Mouse (Mus musculus): ENCODE measurements around the gene Gm49711.

The Gm49711 gene

DNA sequence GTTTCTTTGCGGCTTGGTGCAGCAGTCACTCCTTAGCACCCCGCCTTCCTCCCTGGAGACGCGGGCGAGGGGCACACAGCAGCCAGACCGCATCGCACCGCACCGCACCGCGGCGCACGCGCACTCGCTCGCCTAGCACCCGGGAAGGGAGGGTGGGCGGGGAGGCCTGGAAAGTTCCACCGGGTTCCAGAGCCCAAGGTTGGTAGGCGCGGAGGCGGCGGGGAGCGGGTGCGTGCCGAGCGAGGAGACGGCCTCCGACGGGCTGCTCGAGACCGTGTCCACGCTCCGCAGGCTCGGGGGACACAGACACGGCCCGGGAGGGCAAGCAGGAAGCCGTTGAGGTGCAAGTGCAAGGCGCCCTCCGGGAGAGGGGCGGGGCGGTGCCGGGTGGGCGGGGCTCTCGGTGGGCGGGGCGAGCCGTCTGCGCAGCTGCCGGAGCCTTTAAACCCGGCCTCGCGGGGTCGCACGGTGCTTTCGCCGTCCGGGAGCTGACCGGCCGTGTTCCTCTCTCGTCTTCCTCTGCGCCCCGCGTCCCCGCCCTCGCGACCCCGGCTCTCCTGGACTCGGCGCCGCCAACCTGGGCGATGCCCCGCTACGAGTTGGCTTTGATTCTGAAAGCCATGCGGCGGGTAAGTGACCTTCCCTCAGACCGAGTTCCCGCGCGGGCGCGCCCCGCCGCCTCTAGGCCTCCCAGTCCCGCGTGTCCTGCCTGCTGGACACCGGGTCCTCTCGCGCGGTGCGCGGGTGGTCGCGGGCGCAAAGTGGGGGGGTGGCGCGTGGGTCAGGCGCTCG lies at the start of gene Gm49711, which contains the start of the genes Mrps6 and Slc5a3:
TSS of gene Gm49711 (plus strand) at position 465 of the 792 bp plus-strand sequence.
TSS of gene Mrps6 (plus strand) at position 419 of the 792 bp plus-strand sequence.
TSS of gene Slc5a3 (plus strand) at position 471 of the 792 bp plus-strand sequence.
- DNase-seq (ENCODE audit: low read depth, low spot score) = peak; percentile 57

DNA sequence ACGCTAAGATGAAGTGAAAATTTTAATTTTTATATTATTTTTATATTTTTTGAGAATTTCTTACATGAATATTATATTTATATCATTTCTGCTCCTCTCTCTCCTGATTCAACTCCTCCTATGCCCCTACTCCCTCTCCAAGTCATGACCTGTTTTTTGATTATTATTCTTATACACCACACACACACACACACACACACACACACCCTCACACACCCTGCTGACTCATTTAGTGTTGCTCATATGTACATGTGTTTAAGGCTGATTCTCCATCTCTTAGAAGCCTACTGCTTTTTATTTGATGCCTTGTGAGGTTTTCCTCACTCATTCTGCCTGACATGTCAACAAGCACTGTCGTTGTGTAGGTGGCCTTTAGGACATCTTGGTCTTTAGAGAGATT lies 48.5 kb upstream of the Gm49711 start:
- no peak for DNase-seq (ENCODE audit: low read depth, low spot score)

DNA sequence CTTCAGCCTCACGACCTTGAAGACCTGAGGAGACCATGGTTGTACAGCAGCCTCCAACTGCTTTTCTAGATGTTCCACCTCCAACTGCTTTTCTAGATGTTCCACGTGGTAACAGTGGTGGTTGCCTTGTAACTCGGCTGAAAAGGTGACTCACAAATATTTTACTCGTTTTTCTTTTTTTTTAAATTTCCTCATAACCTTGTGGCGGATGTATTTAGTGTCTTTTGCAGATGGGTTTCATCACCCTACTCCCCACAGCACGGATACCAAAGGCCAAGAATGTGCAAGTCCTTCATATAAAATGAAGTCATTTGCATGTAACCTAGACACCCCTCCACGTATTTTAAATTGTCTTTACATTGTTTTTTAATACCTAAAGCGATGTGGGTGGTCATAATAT lies 41.3 kb upstream of the Gm49711 start:
- DNase-seq (ENCODE audit: low read depth, low spot score) = no peak

DNA sequence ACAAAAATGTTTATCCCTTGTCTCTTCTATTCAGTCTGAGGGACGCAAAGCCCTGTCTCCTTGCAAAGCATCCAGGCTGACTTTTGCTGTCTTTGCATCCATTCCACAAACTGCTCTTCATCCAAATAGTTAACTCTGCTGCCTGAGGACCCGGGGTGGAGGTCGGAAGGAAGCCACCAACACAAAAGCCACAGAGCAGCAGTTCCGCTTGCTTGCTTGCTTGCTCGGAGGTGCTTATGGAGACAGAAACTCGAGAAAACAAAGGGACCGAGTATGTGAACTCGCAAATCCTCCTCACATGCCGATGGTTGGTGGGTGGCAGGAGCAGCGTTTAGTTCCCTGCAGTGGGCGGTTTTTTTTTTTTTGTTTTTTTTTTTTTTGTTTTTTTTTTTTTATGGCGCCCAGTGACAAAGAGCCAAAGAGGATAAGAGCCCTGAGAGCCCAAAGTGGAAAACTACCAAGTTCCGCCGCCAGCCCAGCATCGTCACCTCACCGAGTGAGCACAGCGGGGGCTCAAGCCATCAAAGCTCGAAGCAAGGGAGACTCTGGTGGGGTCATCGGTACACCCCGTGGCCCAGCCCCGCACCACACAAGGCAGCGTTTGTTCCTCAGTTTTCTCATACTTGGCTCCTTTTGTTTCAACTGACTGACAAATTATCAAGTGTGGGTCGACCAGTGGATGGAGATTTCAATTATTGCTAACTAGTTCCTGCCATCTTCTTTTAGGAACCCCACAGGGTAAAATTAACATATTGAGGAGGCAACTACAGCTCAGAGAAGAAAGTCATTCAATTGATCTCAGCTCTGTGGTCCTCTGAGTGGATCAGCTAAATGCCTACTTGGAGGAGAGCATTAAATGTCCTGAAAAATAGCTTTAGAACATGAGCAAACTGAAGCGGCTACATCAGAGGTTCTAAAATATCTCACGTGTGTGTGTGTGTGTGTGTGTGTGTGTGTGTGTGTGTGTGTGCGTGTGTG lies 38.7 kb upstream of the Gm49711 start:
- peak; percentile 15 for DNase-seq (ENCODE audit: low read depth, low spot score)

DNA sequence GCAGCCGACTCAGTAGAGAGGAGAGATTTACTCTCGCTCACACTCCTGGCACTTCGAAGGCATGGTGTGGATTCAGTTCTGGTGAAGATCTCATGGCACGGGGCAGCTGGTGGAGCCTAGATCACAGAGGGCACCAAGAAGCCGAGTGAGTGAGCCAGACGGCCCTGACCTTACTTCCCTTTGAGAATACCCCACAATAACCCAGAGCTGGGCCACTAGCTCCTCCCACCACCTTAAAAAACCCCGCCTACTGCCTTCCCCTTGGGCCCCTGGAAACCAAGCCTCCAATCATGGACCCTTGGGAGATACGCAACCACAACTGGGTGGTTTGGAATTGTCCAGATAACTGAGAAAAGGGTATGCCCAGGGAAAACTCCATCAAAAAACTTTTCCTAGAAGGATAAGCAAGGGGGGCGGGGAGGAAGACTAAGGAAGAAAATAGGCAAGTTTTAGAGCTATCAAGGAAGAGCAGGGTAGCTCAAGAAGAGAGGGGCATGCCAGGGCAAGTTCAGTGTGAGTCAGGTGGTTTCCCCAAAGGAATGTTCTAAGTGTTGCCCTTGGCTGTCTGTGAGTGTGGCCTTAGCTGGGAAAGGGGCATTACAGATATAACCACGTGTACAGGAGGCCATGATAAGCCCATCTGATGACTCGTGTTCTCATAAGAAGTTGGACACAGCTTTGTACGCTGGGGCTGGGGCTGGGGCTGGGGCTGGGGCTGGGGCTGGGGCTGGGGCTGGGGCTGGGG lies 36.3 kb upstream of the Gm49711 start:
- DNase-seq (ENCODE audit: low read depth, low spot score) = no peak

DNA sequence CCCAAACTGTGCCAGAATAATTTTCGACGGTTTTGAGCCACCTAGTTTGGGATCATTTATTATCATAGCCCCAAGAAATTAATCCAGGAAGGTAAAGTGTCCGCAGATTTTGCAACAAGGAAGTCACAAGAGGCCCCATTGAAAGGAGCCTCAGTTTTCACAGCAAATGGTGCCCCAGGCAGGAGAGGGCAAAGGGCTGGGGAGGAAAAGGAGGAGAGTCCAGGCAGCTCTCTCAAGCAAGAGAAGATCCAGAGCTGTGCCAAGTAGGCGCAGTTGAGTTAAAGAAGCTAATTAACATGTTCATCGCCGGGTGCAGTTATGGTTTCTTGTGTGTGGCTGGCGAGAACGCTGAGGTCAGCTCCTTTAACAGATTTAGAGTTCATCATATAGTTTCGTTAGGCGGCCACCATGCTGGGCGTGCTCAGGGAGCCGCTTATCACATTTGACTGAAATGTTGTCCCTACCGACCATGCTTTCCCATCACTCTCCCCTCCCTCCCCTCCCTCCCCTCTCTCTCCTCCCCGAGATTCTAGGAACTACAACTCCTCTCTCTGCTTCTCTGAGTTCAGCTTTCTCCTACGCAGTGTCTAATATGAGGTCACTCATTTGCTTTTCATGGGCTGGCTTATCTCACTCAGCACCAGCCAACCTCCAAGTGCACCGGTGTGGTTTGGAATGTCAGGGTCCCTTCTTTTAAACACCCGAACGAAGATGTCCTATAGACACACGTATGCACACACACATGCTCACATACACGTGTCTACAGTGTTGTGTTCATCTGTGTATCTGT lies 35.4 kb upstream of the Gm49711 start:
- DNase-seq (ENCODE audit: low read depth, low spot score) = no peak

DNA sequence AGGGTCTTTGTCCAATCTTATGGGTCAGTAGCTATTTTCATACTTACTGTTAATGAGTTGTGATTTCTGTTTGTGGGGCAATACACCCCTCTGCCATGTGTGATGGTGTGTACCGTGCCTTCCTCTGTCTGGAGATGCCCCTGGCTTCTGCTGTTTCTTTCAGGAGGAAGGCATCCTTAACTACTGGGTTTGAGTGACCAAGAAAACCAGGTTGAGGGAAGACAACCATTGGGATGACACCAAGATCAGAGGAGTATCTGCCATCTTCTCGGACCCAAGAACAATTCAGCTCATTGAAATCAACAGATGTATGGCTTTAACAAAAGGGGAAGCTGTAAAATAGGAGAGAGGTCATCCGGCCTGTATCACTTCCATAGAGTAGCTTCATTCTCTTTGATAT lies 24.8 kb upstream of the Gm49711 start:
- DNase-seq (ENCODE audit: low read depth, low spot score) = no peak

DNA sequence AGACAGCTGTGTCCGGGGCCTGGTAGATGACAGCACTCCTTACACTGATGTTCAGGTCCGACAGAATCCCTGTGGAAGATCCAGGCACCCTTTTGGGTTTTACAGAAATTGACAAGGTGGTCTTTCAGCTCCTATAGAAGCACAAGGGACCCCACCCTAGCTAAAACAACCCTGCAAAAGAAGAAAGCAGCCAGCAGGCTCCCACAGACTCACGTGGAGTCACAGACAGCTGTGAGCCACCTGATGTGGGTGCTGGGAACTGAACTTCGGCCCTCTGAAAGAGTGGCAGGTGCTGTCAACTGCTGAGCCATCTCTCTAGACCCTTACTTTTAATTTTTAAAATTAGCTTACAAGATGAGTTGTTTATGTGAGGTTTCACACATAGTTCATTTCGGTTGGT lies 23.4 kb upstream of the Gm49711 start:
- no peak for DNase-seq (ENCODE audit: low read depth, low spot score)

DNA sequence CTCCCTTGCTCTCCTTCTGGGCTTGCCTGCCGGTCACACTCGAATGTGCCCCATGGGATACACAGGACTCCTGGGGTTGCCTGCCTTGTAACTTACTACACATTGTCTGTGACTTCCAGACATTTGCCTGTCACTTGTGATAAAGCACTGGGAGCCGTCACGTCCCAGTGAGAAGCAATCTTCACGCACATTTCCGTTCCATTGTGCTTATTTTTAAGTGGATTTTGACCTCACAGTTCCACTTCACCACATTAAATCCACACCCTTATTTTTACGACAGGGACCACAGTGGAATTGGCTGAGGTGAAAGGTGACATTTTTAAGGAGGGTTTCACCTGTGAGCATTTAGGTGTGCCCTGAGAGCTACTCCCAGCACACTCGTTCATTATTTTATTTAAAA lies 21.4 kb upstream of the Gm49711 start:
- DNase-seq (ENCODE audit: low read depth, low spot score) = no peak

DNA sequence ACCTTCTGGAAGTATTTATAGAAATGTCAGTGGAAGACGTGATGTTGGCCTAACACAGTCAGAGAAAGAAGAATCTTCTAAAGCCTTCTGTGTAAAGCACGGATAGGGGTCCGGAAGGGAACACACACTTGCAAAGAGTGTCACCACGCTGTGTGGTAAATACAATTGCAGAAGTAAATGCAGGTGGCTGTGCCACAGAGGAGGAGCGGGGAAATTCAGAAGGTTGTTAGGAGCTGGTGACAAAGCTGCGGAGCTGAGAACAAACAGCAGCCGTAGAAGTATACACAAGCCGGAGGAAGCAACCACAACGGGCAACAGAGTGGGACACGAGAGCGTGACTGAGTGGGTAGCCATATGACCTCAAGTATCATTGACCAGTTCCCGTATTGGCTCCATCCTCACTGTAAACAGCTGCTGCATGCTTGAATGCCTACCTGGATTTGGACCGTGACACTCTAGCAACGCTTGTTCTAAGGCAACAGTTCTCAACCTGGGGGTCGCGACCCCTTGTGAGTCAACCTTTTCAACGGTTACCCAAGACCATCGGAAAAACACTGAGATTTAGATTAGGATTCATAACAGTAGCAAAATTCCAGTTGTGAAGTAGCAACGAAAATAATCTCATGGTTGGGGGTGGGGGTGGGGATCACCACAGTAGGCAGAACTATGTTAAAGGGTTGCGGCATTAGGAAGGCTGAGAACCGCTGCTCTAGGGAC lies 20.1 kb upstream of the Gm49711 start:
- no peak for DNase-seq (ENCODE audit: low read depth, low spot score)

DNA sequence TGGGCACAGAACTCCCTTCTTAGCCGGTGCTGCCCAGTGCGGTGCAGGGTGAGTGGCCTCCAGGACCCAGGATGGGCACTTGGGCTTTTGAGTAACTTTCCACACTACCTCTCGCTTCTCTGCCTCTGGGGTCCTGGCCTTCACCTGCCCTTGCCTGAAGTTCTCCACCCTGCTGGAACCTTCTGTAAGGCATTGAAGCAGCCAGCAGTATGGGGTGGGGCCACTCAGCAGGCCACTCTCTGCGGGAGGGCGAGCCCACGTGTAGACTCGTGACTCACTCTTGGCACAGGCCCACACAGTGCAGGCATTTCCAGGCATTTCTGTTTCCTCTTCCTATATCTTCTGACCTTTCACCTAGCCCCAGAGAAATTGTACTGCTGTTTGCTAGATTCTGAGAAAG lies 18.7 kb upstream of the Gm49711 start:
- DNase-seq (ENCODE audit: low read depth, low spot score) = no peak

DNA sequence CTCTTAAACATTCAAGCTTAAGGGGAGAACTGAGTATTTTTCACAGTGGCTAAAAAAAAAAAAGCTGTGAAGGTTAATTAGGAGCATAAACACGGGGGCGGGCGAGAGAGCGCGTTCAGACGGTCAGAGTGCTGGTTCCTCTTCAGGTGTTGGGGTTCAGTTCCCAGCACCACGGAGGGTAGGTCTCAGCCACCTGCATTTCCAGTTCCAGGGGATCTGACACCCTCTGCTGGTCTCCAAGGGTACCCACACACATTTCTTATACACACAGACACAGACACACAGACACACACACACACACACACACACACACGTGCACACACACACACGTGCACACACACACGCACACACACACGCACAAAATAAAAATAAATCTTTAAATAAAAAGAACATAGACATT lies 18.1 kb upstream of the Gm49711 start:
- DNase-seq (ENCODE audit: low read depth, low spot score) = no peak

DNA sequence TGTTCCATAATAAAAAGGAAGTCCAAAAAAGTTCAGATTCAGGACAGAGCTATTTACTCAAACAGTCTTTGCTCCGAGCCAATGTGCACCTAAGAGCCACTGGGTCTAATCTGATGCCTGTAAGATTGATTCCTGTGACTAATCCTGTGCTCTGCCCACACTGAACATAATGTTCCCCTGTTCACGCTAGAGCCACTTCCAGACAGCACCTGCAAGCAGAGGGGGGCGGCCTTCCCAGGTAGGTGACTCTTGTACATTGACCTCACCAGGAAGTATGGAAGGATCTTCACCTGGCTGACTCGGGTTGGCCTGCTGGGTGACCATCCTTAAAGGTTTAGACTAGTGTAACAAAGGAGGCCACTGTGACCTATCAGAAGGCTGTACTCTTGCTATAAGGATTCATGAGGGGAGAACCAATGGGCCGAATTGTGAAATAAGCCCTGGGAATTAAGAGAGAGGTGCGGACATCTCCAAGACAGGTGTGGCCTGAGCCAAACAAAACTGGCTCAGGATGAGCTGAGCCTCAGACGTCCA lies 6.3 kb upstream of the Gm49711 start:
- no peak for DNase-seq (ENCODE audit: low read depth, low spot score)

DNA sequence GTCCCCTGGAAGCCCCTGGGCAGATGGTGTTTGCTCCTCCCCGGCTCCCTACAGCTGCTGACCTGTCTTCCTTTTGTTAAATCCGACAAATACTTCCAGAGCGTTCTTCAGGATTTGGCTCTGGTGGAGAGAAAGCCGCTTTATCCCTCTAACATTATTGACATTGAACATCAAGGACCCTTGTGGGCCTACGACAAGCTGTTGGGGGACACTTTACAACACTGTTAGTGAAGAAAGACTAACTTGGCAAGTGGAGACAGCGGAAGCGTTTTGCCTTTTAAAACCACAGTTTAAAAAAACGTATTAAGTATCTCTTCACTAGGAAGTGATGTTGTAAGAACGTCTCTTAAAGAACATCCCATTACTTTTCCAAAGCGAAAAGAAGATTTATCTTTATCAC lies 5.5 kb upstream of the Gm49711 start:
- DNase-seq (ENCODE audit: low read depth, low spot score) = no peak

DNA sequence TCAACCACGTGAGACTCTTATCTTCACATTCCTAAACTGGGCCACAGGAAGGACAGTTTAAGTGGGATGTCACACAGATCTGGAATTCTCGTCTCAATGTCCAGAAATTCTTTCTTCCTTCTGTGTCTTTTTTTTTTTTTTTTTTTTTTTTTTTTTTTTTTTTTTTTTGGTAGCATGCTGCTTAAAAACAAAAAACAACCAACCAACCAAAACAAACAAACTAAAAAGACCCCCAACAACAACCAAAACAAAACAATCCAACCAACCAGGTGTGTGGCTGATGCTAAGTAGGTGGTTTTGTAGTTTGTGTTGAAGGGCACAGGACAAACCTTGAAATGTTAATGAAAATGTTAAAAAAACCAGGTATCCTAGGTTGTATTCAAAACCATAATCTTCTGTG lies 1.4 kb upstream of the Gm49711 start:
- DNase-seq (ENCODE audit: low read depth, low spot score) = no peak

DNA sequence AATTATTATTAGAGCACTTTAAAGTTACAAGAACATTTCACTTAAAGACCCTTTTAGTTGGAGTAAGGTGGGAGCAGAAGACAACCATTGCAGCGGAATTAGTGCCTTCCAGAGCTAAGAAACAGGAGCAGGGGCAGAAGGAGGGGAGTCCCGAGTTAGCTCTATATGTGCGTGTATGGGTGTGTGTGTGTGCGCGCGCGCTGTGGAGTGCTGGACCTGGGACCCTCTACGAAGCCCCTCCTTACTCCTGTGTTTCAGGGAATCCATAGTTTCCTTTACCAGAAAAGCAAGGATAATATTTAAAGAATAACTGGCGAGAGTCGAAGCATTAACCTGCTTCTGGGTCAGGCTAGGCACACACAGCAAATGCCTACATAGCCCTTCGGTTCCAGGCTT lies 662 bp upstream of the Gm49711 start:
- no peak for DNase-seq (ENCODE audit: low read depth, low spot score)

DNA sequence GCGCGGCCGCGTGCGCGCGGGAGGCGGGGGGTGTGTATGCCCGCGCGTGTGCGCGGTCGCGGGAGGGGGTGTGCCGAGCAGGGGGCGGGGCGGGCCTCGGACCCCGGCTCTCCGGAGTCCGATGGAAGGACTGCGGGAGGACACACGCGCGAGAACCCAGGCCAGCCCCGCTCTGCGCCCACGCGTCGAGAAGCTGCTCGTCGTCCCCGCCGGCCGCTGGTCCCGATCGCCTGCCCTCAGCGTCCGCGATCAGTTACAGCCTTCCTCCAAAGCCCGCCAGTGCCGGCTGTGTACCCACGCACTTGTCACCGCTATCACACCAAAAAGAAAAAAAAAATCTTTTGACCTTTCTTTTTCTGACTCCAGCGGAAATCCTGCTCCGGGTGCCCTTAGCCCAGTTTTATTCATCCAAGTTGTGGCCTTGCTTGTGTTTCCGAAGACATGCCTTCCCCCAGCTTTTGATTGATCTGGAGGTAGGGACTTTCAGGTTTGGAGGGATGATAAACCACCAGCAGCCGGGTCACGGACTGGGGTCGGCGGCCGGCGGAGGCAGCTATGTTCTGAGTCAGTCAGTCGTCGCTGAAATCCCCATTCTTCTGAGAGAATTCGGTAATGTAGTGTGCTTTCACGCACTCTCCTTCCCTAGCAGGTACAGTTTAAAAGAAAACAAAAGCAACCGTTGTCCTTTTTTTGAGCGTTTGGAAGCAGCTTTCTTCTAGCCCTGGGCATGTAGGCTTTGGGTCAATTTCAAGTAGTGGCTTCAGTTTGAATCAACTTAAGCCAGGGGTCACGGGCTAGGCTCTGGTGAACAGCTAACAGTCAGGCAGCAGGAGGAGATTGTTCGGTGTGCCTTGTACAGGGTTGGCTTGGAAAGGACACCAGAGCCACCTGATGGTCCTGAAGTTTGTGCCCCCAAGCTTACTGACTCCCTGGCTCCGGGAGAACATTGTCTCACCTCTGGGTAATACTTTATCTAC lies 816 bp downstream of the Gm49711 start:
- DNase-seq (ENCODE audit: low read depth, low spot score) = no peak

DNA sequence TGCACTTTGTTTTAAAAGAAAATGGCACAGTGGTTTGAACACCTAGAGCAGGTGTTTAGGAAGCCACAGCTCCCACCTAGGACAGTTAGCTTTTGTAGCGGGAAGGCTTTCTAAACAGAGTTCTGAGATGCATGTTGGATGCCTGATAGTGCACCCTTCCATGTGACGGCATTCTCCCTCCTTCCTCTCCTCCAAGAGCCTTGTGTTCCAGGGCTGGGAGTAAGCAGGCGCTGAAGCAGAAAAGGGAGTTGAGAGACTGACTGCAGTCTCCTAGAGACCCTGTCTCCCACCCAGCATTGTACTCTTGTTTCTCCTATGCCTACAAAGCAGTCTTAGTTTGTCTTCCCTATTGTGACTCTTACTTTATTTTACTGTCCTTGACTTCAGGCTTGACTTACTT lies 2.1 kb downstream of the Gm49711 start:
- DNase-seq (ENCODE audit: low read depth, low spot score) = no peak

DNA sequence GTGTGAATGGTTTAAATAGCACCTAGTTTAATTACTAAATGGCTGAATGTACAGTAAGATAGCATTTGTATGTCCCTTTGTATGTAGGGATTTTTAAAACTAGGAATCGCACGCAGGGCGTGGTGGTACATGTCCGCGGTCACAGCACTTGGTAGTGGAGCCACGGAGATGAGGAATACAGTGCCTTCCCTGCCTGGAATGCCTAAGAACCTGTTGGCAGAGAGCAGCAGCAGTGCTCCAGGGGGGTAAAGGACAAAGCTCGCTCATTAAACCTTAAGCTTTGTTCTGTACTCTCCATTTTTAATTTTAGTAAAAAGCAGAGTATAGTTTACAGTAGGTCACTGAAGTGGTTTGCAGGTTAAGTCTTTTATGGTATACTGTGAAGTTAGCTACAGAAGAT lies 3.5 kb downstream of the Gm49711 start:
- no peak for DNase-seq (ENCODE audit: low read depth, low spot score)
